Mouse (Mus musculus) midbrain, embryonic 11.5 days (tissue): ENCODE data around the gene Abca7. TPM values are rescaled to one million over a fixed set of nuclear protein-coding genes. Genes with fewer than 3 reads are reported as not detected.
A peak's percentile ranks its signal among the peaks of the same experiment; 100 is the strongest.
"Not testable (repeated sequence)": the region's sequence is repeated elsewhere in the genome, so short reads cannot be mapped to it uniquely, and the experiment has no call there.

Source experiments
- ATAC-seq: fragments of 200-750 bp; cut with Nextera tagmentation; 2 replicates; pipeline ENCODE4 v1.8.0; 2017; ENCODE audit warnings: moderate TSS enrichment, moderate library complexity; ENCODE audit not compliant: low FRiP score
- DNase-seq: peaks from one replicate; pipeline ENCODE4 v3.0.0; 2015; ENCODE audit warnings: low spot score; ENCODE audit errors: missing footprints
- H3K27ac ChIP-seq: fragments of 300-500 bp; sonication (generic); 2 replicates; pipeline ENCODE4 v1.5.1; 2014; ENCODE audit warnings: low read depth, low read length
- H3K27me3 ChIP-seq: fragments of 300-500 bp; sonication (generic); 2 replicates; pipeline ENCODE4 v1.6.1; 2014; ENCODE audit warnings: mild to moderate bottlenecking, low read length, moderate library complexity, mixed read lengths; ENCODE audit not compliant: control insufficient read depth, insufficient read depth
- H3K36me3 ChIP-seq: fragments of 300-500 bp; sonication (generic); 2 replicates; pipeline ENCODE4 v1.6.1; 2014; ENCODE audit warnings: mild to moderate bottlenecking, low read length, moderate library complexity, mixed read lengths; ENCODE audit not compliant: control insufficient read depth, insufficient read depth
- H3K4me1 ChIP-seq: fragments of 300-500 bp; sonication (generic); 2 replicates; pipeline ENCODE4 v1.6.1; 2014; ENCODE audit warnings: low read length; ENCODE audit not compliant: control insufficient read depth, insufficient read depth
- H3K4me2 ChIP-seq: fragments of 300-500 bp; sonication (generic); 2 replicates; pipeline ENCODE4 v1.6.1; 2014; ENCODE audit warnings: mild to moderate bottlenecking, moderate library complexity
- H3K4me3 ChIP-seq: fragments of 300-500 bp; sonication (generic); 2 replicates; pipeline ENCODE4 v1.5.1; 2014; ENCODE audit warnings: low read depth, low read length
- H3K9ac ChIP-seq: fragments of 300-500 bp; sonication (generic); 2 replicates; pipeline ENCODE4 v1.6.1; 2014; ENCODE audit warnings: low read length
- H3K9me3 ChIP-seq: fragments of 300-500 bp; sonication (generic); 2 replicates; pipeline ENCODE4 v1.6.1; 2016; ENCODE audit warnings: low read length; ENCODE audit not compliant: control insufficient read depth
- WGBS: fragments of 180-500 bp; shearing (Covaris S2); extraction: QIAGEN DNeasy Blood & Tissue Kit; methylation state at CpG from one replicate; pipeline ENCODE4 v1.1.7; 2014; 5-methylcytosine and 5-hydroxymethylcytosine counted together
- polyA plus RNA-seq: library from polyadenylated mRNA; unstranded; fragments of >200 nt; fragmentation: Nextera tagmentation; extraction: Ambion mirVana; gene quantifications from 2 replicates; pipeline ENCODE4 v1.2.1, GENCODE M21; 2014

Abca7 gene
- polyA plus RNA-seq, 1 experiment from 2014 or later = 2.9 TPM

- ATAC-seq (no peak), DNase-seq (no peak)
- H3K4me3 ChIP-seq = no peak overlapping the region
- H3K27ac ChIP-seq = no peak overlapping the region
- H3K9ac ChIP-seq = no peak overlapping the region
- H3K9me3 ChIP-seq = no peaks in the 10 kb centered on the region
- peaks cover 8% of the 10 kb centered on the region for H3K4me1 ChIP-seq
- 89% methylated on average over 13 of the region's 13 CpGs for WGBS
- peaks cover 17% of the 10 kb centered on the region for H3K36me3 ChIP-seq
- H3K4me2 ChIP-seq = no peak overlapping the region
- H3K27me3 ChIP-seq = no peaks in the 10 kb centered on the region
Measured at GRCm38 (mm10) chr10:80036832-80037231, 40.5 kb downstream of the Abca7 start.

DNA sequence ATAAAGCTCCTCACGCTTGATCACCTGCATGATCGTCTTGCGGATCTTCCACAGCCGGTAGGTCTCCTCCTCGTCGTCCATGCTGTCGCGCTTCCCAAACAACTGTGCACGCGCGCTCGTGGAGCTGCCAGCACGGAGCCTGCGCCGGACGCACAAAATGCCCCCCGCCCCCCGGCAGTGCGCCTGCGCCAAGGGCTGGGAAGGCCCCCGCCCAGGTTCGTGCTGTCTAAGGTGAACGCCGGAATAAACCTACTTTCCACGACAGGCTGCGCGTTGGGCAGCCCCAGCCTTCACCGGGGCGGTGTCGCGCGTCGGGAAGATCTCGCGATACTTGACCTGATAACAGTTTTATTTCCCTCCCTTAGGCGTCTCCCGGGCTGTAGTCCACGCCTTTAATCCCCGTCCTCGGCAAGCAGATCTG lies 43.3 kb downstream of the Abca7 start, which contains the start of gene Polr2e:
TSS of gene Polr2e (minus strand) at position 237 of the 421 bp plus-strand sequence.
- Histone ChIP-seq H3K27me3 (no peaks in the 10 kb centered on the region), H3K4me3 (peak within 1 kb of the TSS; percentile 81), H3K9me3 (no peaks in the 10 kb centered on the region), H3K4me2 (peak within 1 kb of the TSS; percentile 70), H3K27ac (no peak within 1 kb of the TSS; the same call in 1 of the 2 replicates), H3K9ac (peak within 1 kb of the TSS; percentile 85), H3K36me3 (peaks cover 17% of the 10 kb centered on the region), H3K4me1 (peaks cover 10% of the 10 kb centered on the region)
- peak; percentile 96 for ATAC-seq
- peak; percentile 100 for DNase-seq
- under 1% methylated on average over 40 of the region's 40 CpGs for WGBS

GRCm38 (mm10) chr10:80041409-80042060 lies 45.2 kb downstream of the Abca7 start:
- 90% methylated on average over 8 of the region's 8 CpGs for WGBS
- not testable (repeated sequence) for H3K4me2 ChIP-seq, H3K9me3 ChIP-seq, H3K36me3 ChIP-seq, H3K27me3 ChIP-seq, H3K9ac ChIP-seq, DNase-seq, ATAC-seq, H3K27ac ChIP-seq, H3K4me3 ChIP-seq
- H3K4me1 ChIP-seq = peaks cover 10% of the 10 kb centered on the region

GRCm38 (mm10) chr10:80044087-80044486 lies 47.8 kb downstream of the Abca7 start:
- Histone ChIP-seq H3K9ac (peak overlapping the region; percentile 9; the same call in 1 of the 2 replicates), H3K4me3 (no peak overlapping the region), H3K27me3 (no peaks in the 10 kb centered on the region), H3K27ac (peak overlapping the region; percentile 45), H3K4me2 (no peak overlapping the region), H3K4me1 (peaks cover 18% of the 10 kb centered on the region), H3K9me3 (no peaks in the 10 kb centered on the region), H3K36me3 (no peaks in the 10 kb centered on the region)
- ATAC-seq = no peak
- DNase-seq = no peak
- WGBS = 28% methylated on average over 4 of the region's 4 CpGs

DNA sequence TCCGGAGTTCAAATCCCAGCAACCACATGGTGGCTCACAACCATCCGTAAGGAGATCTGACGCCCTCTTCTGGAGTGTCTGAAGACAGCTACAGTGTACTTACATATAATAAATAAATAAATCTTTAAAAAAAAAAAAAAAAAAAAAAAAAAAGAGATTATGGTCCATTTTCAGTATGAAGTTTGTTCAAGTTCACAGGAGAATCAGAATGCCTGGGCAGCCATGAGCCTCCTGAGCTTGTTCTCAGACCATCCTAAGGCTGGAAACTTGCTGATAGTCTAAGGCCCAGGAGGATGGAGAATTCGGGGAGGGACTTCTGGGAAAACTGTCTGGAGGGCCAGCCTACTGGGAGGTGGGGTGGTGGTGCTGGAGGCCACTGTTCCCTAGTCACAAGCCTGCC lies 49.1 kb downstream of the Abca7 start:
- not testable (repeated sequence) for H3K27ac ChIP-seq, H3K4me3 ChIP-seq, H3K9ac ChIP-seq, ATAC-seq, H3K27me3 ChIP-seq, DNase-seq, H3K4me2 ChIP-seq, H3K9me3 ChIP-seq, H3K36me3 ChIP-seq
- peaks cover 21% of the 10 kb centered on the region for H3K4me1 ChIP-seq
- WGBS = 86% methylated on average over 2 of the region's 4 CpGs

DNA sequence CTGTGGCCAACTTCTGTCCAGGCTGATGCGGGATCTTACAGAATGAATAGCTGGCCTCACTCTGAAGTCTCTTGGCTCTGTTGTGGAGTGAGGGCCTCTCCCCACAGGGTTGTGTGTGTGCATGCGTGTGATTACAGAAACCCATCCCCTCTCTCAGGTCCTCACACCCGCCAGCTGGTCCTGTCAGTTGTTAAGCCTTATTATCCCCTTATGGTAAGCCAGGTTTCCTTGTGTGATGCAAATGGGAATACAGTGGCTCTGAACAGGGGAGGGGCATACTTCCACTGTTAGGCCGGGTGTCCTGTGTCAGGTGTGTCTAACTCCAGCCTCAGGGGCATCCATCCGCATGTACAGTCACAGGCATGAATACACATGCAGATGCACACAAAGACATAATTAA lies 49.5 kb downstream of the Abca7 start:
- Histone ChIP-seq H3K27ac (no peak overlapping the region), H3K4me2 (no peak overlapping the region), H3K36me3 (no peaks in the 10 kb centered on the region), H3K4me3 (no peak overlapping the region), H3K9me3 (no peaks in the 10 kb centered on the region), H3K27me3 (no peaks in the 10 kb centered on the region), H3K9ac (no peak overlapping the region), H3K4me1 (peaks cover 25% of the 10 kb centered on the region)
- no peak for ATAC-seq
- WGBS = 80% methylated on average over 5 of the region's 5 CpGs
- DNase-seq = no peak

DNA sequence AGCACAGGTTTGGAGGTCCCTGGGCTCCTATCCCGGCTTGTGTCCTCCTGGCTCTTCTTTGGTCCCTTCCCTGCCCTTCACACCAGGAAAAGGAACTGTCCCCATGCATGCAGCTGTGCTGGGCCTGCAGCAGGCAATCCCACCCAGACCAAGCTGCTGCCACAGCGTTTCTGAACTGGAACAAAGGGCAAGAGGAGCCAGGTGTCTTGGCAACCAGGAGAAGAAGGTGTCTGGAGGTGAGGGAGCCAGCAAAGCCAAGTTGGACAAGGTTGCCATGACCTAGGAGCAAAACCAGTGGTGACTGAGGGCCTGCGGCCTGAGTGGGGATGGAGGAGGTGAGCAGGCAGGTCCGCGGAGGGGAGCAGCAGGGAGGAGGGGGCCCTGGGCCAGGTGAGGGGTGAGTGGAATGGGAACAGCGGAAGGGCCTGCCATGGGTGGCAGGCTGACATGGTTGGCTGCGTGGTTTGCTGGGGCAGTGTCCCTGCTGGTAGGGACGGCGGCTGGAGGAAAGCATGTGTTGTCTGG lies 50.8 kb downstream of the Abca7 start, which contains the start of gene Gpx4:
TSS of gene Gpx4 (plus strand) at position 126 of the 525 bp plus-strand sequence.
- H3K4me1 ChIP-seq = peaks cover 34% of the 10 kb centered on the region
- H3K27ac ChIP-seq = no peak within 1 kb of the TSS
- H3K4me2 ChIP-seq = no peak within 1 kb of the TSS
- no peaks in the 10 kb centered on the region for H3K27me3 ChIP-seq
- H3K4me3 ChIP-seq = no peak within 1 kb of the TSS
- no peaks in the 10 kb centered on the region for H3K9me3 ChIP-seq
- ATAC-seq = no peak
- DNase-seq = no peak
- no peaks in the 10 kb centered on the region for H3K36me3 ChIP-seq
- H3K9ac ChIP-seq = peak within 1 kb of the TSS; percentile 36; the same call in 1 of the 2 replicates
- 38% methylated on average over 9 of the region's 9 CpGs for WGBS

- no peaks in the 10 kb centered on the region for H3K36me3 ChIP-seq
- H3K9ac ChIP-seq = peak overlapping the region; percentile 36; the same call in 1 of the 2 replicates
- H3K4me2 ChIP-seq = no peak overlapping the region
- 13% methylated on average over 5 of the region's 5 CpGs for WGBS
- peaks cover 35% of the 10 kb centered on the region for H3K4me1 ChIP-seq
- no peaks in the 10 kb centered on the region for H3K9me3 ChIP-seq
- no peaks in the 10 kb centered on the region for H3K27me3 ChIP-seq
- DNase-seq = peak; percentile 90
- no peak overlapping the region for H3K4me3 ChIP-seq
- ATAC-seq = no peak
- peak overlapping the region; percentile 48 for H3K27ac ChIP-seq
Measured at GRCm38 (mm10) chr10:80048396-80048795, 52.1 kb downstream of the Abca7 start.

- Histone ChIP-seq H3K4me1 (peaks cover 35% of the 10 kb centered on the region), H3K36me3 (no peaks in the 10 kb centered on the region), H3K9ac (no peak overlapping the region; the same call in 1 of the 2 replicates), H3K4me3 (no peak overlapping the region), H3K27ac (peak overlapping the region; percentile 48), H3K4me2 (no peak overlapping the region), H3K27me3 (no peaks in the 10 kb centered on the region), H3K9me3 (no peaks in the 10 kb centered on the region)
- 75% methylated on average over 3 of the region's 3 CpGs for WGBS
- no peak for ATAC-seq
- DNase-seq = no peak
Measured at GRCm38 (mm10) chr10:80048834-80049233, 52.5 kb downstream of the Abca7 start.
